Mouse (Mus musculus): ENCODE data around the gene Slc25a12. TPM values are rescaled to one million over a fixed set of nuclear protein-coding genes. Genes with fewer than 3 reads are reported as not detected.

Slc25a12 gene
- polyA plus RNA-seq, 1 experiment, result 35.8 TPM

GRCm38 (mm10) chr2:71336209-71336608 is 31.3 kb downstream of the Slc25a12 start:
- H3K27ac ChIP-seq (ENCODE audit: insufficient read depth, low read depth, low read length), result no peak overlapping the region
- TF ChIP-seq CTCF (IDR thresholded peaks at IDR 0.05; ENCODE audit: low read depth, low read length), result no peak
- TF ChIP-seq POLR2A (IDR thresholded peaks at IDR 0.05; ENCODE audit: borderline replicate concordance, low read depth, low read length), result no peak
- H3K4me1 ChIP-seq (ENCODE audit: control insufficient read depth, insufficient read depth, low read length), result peaks cover 30% of the 10 kb centered on the region
- no peak overlapping the region for H3K4me3 ChIP-seq (ENCODE audit: insufficient read depth, low read length)

GRCm38 (mm10) chr2:71333986-71334822 is 33.3 kb downstream of the Slc25a12 start:
- TF ChIP-seq CTCF (IDR thresholded peaks at IDR 0.05; ENCODE audit: low read depth, low read length), result no peak
- no peak for TF ChIP-seq POLR2A (IDR thresholded peaks at IDR 0.05; ENCODE audit: borderline replicate concordance, low read depth, low read length)
- no peak overlapping the region for H3K27ac ChIP-seq (ENCODE audit: insufficient read depth, low read depth, low read length)
- no peak overlapping the region for H3K4me3 ChIP-seq (ENCODE audit: insufficient read depth, low read length)
- H3K4me1 ChIP-seq (ENCODE audit: control insufficient read depth, insufficient read depth, low read length), result peaks cover 30% of the 10 kb centered on the region

GRCm38 (mm10) chr2:71329761-71330160 is 37.8 kb downstream of the Slc25a12 start:
- Histone ChIP-seq H3K4me3 (ENCODE audit: insufficient read depth, low read length) (no peak overlapping the region), H3K27ac (ENCODE audit: insufficient read depth, low read depth, low read length) (no peak overlapping the region), H3K4me1 (ENCODE audit: control insufficient read depth, insufficient read depth, low read length) (peaks cover 25% of the 10 kb centered on the region)
- no peak for TF ChIP-seq POLR2A (IDR thresholded peaks at IDR 0.05; ENCODE audit: borderline replicate concordance, low read depth, low read length)
- no peak for TF ChIP-seq CTCF (IDR thresholded peaks at IDR 0.05; ENCODE audit: low read depth, low read length)

- no peak for TF ChIP-seq CTCF (IDR thresholded peaks at IDR 0.05; ENCODE audit: low read depth, low read length)
- TF ChIP-seq POLR2A (IDR thresholded peaks at IDR 0.05; ENCODE audit: borderline replicate concordance, low read depth, low read length), result no peak
Measured at GRCm38 (mm10) chr2:71328391-71329160, 39.0 kb downstream of the Slc25a12 start.

GRCm38 (mm10) chr2:71327715-71328114 is 39.8 kb downstream of the Slc25a12 start:
- Histone ChIP-seq H3K4me3 (ENCODE audit: insufficient read depth, low read length) (0 out of 2 replicates have a peak overlapping the region, but pooled peaks have one; percentile 2), H3K27ac (ENCODE audit: insufficient read depth, low read depth, low read length) (peak overlapping the region; percentile 70), H3K4me1 (ENCODE audit: control insufficient read depth, insufficient read depth, low read length) (peaks cover 25% of the 10 kb centered on the region)
- TF ChIP-seq CTCF (IDR thresholded peaks at IDR 0.05; ENCODE audit: low read depth, low read length) (no peak), POLR2A (IDR thresholded peaks at IDR 0.05; ENCODE audit: borderline replicate concordance, low read depth, low read length) (no peak)

More at GRCm38 (mm10) chr2:71328391-71329160, 39.0 kb downstream of the Slc25a12 start:
- H3K4me3 ChIP-seq (ENCODE audit: insufficient read depth, low read length), result no peak overlapping the region
- H3K27ac ChIP-seq (ENCODE audit: insufficient read depth, low read depth, low read length), result peak overlapping the region; percentile 2
- peaks cover 25% of the 10 kb centered on the region for H3K4me1 ChIP-seq (ENCODE audit: control insufficient read depth, insufficient read depth, low read length)

GRCm38 (mm10) chr2:71326766-71327464 is 40.6 kb downstream of the Slc25a12 start:
- peaks cover 25% of the 10 kb centered on the region for H3K4me1 ChIP-seq (ENCODE audit: control insufficient read depth, insufficient read depth, low read length)
- 0 out of 2 replicates have a peak overlapping the region, but pooled peaks have one; percentile 12 for H3K4me3 ChIP-seq (ENCODE audit: insufficient read depth, low read length)
- TF ChIP-seq CTCF (IDR thresholded peaks at IDR 0.05; ENCODE audit: low read depth, low read length) (no peak), POLR2A (IDR thresholded peaks at IDR 0.05; ENCODE audit: borderline replicate concordance, low read depth, low read length) (no peak)
- H3K27ac ChIP-seq (ENCODE audit: insufficient read depth, low read depth, low read length), result peak overlapping the region; percentile 70

- peaks cover 20% of the 10 kb centered on the region for H3K4me1 ChIP-seq (ENCODE audit: control insufficient read depth, insufficient read depth, low read length)
- TF ChIP-seq CTCF (IDR thresholded peaks at IDR 0.05; ENCODE audit: low read depth, low read length) (no peak), POLR2A (IDR thresholded peaks at IDR 0.05; ENCODE audit: borderline replicate concordance, low read depth, low read length) (no peak)
- H3K4me3 ChIP-seq (ENCODE audit: insufficient read depth, low read length), result no peak overlapping the region
- H3K27ac ChIP-seq (ENCODE audit: insufficient read depth, low read depth, low read length), result no peak overlapping the region
Measured at GRCm38 (mm10) chr2:71323886-71324285, 43.7 kb downstream of the Slc25a12 start.

- Histone ChIP-seq H3K4me3 (ENCODE audit: insufficient read depth, low read length) (no peak overlapping the region), H3K4me1 (ENCODE audit: control insufficient read depth, insufficient read depth, low read length) (peaks cover 2% of the 10 kb centered on the region), H3K27ac (ENCODE audit: insufficient read depth, low read depth, low read length) (no peak overlapping the region)
- no peak for TF ChIP-seq POLR2A (IDR thresholded peaks at IDR 0.05; ENCODE audit: borderline replicate concordance, low read depth, low read length)
- TF ChIP-seq CTCF (IDR thresholded peaks at IDR 0.05; ENCODE audit: low read depth, low read length), result no peak
Measured at GRCm38 (mm10) chr2:71321486-71321885, 46.1 kb downstream of the Slc25a12 start.

- TF ChIP-seq CTCF (IDR thresholded peaks at IDR 0.05; ENCODE audit: low read depth, low read length), result no peak
- TF ChIP-seq POLR2A (IDR thresholded peaks at IDR 0.05; ENCODE audit: borderline replicate concordance, low read depth, low read length), result no peak
- H3K4me1 ChIP-seq (ENCODE audit: control insufficient read depth, insufficient read depth, low read length), result 0 out of 2 replicates have a peak, but pooled peaks cover 2% of the 10 kb centered on the region
- no peak overlapping the region for H3K27ac ChIP-seq (ENCODE audit: insufficient read depth, low read depth, low read length)
- no peak overlapping the region for H3K4me3 ChIP-seq (ENCODE audit: insufficient read depth, low read length)
Measured at GRCm38 (mm10) chr2:71316116-71316789, 51.3 kb downstream of the Slc25a12 start.

Data from bone marrow macrophage, adult 2 months (primary cell).